Mouse (Mus musculus) urinary bladder, postnatal 0 days (tissue): ENCODE measurements around the gene Tdrd6. TPM values are rescaled to one million over a fixed set of nuclear protein-coding genes. Genes with fewer than 3 reads are reported as not detected.

Experiments used
- polyA plus RNA-seq: library from polyadenylated mRNA; unstranded; fragments of >200 nt; fragmentation: Nextera tagmentation; extraction: Ambion mirVana; gene quantifications from 2 replicates; pipeline ENCODE4 v1.2.1, GENCODE M21; 2015

Gene Tdrd6
- 0.23 TPM in 1 of 2 replicates, not detected in the other for polyA plus RNA-seq

GRCm38 (mm10) chr17:43629496-43630426 is at the start of gene Tdrd6:
Tdrd6 (minus strand) TSS chr17:43630299.

GRCm38 (mm10) chr17:43667290-43667843 is 37.3 kb upstream of the Tdrd6 start, which contains the start of gene Cyp39a1:
Cyp39a1 (plus strand) TSS chr17:43667425.

GRCm38 (mm10) chr17:43666576-43667289 is 36.6 kb upstream of the Tdrd6 start, which contains the start of gene Slc25a27:
Slc25a27 (minus strand) TSS chr17:43667214.

GRCm38 (mm10) chr17:43567992-43568888 is 61.9 kb downstream of the Tdrd6 start, which contains the start of gene Pla2g7:
Pla2g7 (plus strand) TSS chr17:43568098.

Other genes starting within 250 kb of the Tdrd6 start
- gene Mep1a, start 127.5 kb downstream of the Tdrd6 start, polyA plus RNA-seq: not detected in 2 replicates
- 0.12 and 0.19 TPM in 2 replicates for gene Ankrd66, start 86.7 kb downstream of the Tdrd6 start, polyA plus RNA-seq
- 18.8 and 32.2 TPM in 2 replicates for gene Pla2g7, start 62.2 kb downstream of the Tdrd6 start, polyA plus RNA-seq
- gene Slc25a27, start 36.9 kb upstream of the Tdrd6 start, polyA plus RNA-seq: 5.3 and 6.6 TPM in 2 replicates
- gene Cyp39a1, start 37.1 kb upstream of the Tdrd6 start, polyA plus RNA-seq: 9.2 and 10.2 TPM in 2 replicates
- gene Rcan2, start 171.1 kb upstream of the Tdrd6 start, polyA plus RNA-seq: 3.9 and 7.0 TPM in 2 replicates